Mouse (Mus musculus): Measurements from ENCODE around the gene Noto. TPM values are rescaled to one million over a fixed set of nuclear protein-coding genes. Genes with fewer than 3 reads are reported as not detected.

The Noto gene
- polyA plus RNA-seq, 1 experiment from 2014 or later: not detected

DNA sequence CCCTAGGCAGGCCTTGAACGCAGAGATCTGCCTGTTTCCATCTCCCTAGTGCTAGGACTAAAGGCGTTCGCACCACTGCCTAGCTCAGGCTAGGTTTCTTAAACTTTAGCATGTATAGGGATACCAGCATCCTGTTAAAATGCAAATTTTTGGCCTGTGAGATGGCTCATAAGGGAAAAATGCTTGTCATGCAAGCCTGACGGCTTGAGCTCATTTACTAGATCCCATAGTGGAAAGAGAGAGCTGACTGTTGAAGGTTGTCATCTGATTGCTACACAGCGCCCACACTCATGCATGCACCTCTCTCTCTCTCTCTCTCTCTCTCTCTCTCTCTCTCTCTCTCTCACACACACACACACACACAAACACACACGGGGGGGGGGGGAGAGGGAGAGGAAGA is 12.9 kb downstream of the Noto start:
- no peak for ATAC-seq
- H3K27me3 ChIP-seq (replicated peaks; ENCODE audit: control insufficient read depth, insufficient read depth, low read length): no peaks in the 10 kb centered on the region
- H3K27ac ChIP-seq (ENCODE audit: low read depth, low read length): no peak overlapping the region
- H3K36me3 ChIP-seq (ENCODE audit: control insufficient read depth, insufficient read depth): peaks cover 33% of the 10 kb centered on the region
- no peak overlapping the region for H3K4me2 ChIP-seq (replicated peaks; ENCODE audit: low read depth)
- no peaks in the 10 kb centered on the region for H3K9me3 ChIP-seq (ENCODE audit: control insufficient read depth)
- TF ChIP-seq CTCF (IDR thresholded peaks at IDR 0.05; ENCODE audit: low read depth): no peak
- 90% methylated on average over 5 of the region's 6 CpGs for WGBS
- H3K4me3 ChIP-seq (ENCODE audit: low read depth, low read length): no peak overlapping the region
- H3K4me1 ChIP-seq (replicated peaks; ENCODE audit: control insufficient read depth, insufficient read depth, low read length): no peaks in the 10 kb centered on the region
- H3K9ac ChIP-seq (ENCODE audit: low read depth, low read length): no peak overlapping the region

- H3K4me3 ChIP-seq (ENCODE audit: low read depth, low read length): no peak overlapping the region
- no peak for TF ChIP-seq CTCF (IDR thresholded peaks at IDR 0.05; ENCODE audit: low read depth)
- no peak overlapping the region for H3K9ac ChIP-seq (ENCODE audit: low read depth, low read length)
- WGBS: 97% methylated on average over 4 of the region's 4 CpGs
- H3K27me3 ChIP-seq (replicated peaks; ENCODE audit: control insufficient read depth, insufficient read depth, low read length): no peaks in the 10 kb centered on the region
- no peak for ATAC-seq
- H3K4me2 ChIP-seq (replicated peaks; ENCODE audit: low read depth): no peak overlapping the region
- H3K9me3 ChIP-seq (ENCODE audit: control insufficient read depth): no peaks in the 10 kb centered on the region
- no peaks in the 10 kb centered on the region for H3K4me1 ChIP-seq (replicated peaks; ENCODE audit: control insufficient read depth, insufficient read depth, low read length)
- no peak overlapping the region for H3K27ac ChIP-seq (ENCODE audit: low read depth, low read length)
- H3K36me3 ChIP-seq (ENCODE audit: control insufficient read depth, insufficient read depth): peaks cover 55% of the 10 kb centered on the region
These were observed 17.5 kb downstream of the Noto start for GRCm38 (mm10) chr6:85441142-85441541.

DNA sequence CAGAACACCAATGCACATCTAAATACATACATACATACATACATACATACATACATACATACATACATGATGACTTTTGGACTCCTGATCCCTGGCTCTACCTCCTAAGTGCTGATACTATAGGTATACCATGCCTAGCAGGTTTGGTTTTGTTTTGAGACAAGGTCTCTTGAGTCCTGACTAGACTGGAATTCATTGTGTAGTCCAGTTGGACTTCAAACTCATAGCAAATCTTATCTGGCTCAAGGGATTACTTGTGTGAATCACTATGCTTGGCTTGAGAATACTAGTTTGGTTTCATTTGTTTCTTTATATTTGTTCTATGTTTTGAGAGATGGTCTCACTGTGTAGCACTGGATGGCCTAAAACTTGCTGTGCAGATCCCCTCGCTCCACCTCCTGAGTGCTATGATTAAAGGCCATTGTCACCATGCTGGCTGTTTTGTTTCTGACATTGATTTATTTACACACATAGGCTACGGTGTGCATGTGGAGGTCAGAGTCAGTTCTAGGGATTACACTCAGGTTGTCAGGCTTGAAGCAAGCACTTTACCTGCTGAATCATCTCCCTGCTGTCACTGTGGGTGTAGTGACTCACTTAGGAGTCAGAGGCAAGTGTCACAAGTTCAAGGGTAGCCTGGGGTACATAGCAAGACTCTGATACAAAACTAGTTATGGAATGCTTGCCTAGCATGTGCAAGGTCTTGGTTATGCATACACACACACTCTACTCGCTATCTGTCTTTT is 20.0 kb downstream of the Noto start:
- 73% methylated on average over 3 of the region's 3 CpGs for WGBS
- H3K27me3 ChIP-seq (replicated peaks; ENCODE audit: control insufficient read depth, insufficient read depth, low read length): no peaks in the 10 kb centered on the region
- H3K27ac ChIP-seq (ENCODE audit: low read depth, low read length): peak overlapping the region; percentile 62
- H3K4me2 ChIP-seq (replicated peaks; ENCODE audit: low read depth): no peak overlapping the region
- H3K4me3 ChIP-seq (ENCODE audit: low read depth, low read length): no peak overlapping the region
- H3K36me3 ChIP-seq (ENCODE audit: control insufficient read depth, insufficient read depth): peaks cover 54% of the 10 kb centered on the region
- TF ChIP-seq CTCF (IDR thresholded peaks at IDR 0.05; ENCODE audit: low read depth): no peak
- H3K9ac ChIP-seq (ENCODE audit: low read depth, low read length): no peak overlapping the region
- H3K4me1 ChIP-seq (replicated peaks; ENCODE audit: control insufficient read depth, insufficient read depth, low read length): no peaks in the 10 kb centered on the region
- no peaks in the 10 kb centered on the region for H3K9me3 ChIP-seq (ENCODE audit: control insufficient read depth)
- ATAC-seq: peak; percentile 77

- TF ChIP-seq CTCF (IDR thresholded peaks at IDR 0.05; ENCODE audit: low read depth): no peak
- Histone ChIP-seq H3K9me3 (ENCODE audit: control insufficient read depth) (no peaks in the 10 kb centered on the region), H3K4me2 (replicated peaks; ENCODE audit: low read depth) (no peak overlapping the region), H3K36me3 (ENCODE audit: control insufficient read depth, insufficient read depth) (peaks cover 47% of the 10 kb centered on the region), H3K27ac (ENCODE audit: low read depth, low read length) (peak overlapping the region; percentile 62), H3K4me1 (replicated peaks; ENCODE audit: control insufficient read depth, insufficient read depth, low read length) (no peaks in the 10 kb centered on the region), H3K9ac (ENCODE audit: low read depth, low read length) (no peak overlapping the region), H3K27me3 (replicated peaks; ENCODE audit: control insufficient read depth, insufficient read depth, low read length) (no peaks in the 10 kb centered on the region), H3K4me3 (ENCODE audit: low read depth, low read length) (no peak overlapping the region)
- WGBS: 88% methylated on average over 8 of the region's 8 CpGs
- no peak for ATAC-seq
These were observed 20.7 kb downstream of the Noto start for GRCm38 (mm10) chr6:85444266-85444965.

GRCm38 (mm10) chr6:85445286-85445685 is 21.6 kb downstream of the Noto start:
- no peaks in the 10 kb centered on the region for H3K27me3 ChIP-seq (replicated peaks; ENCODE audit: control insufficient read depth, insufficient read depth, low read length)
- no peak for TF ChIP-seq CTCF (IDR thresholded peaks at IDR 0.05; ENCODE audit: low read depth)
- no peak overlapping the region for H3K9ac ChIP-seq (ENCODE audit: low read depth, low read length)
- H3K4me2 ChIP-seq (replicated peaks; ENCODE audit: low read depth): no peak overlapping the region
- H3K9me3 ChIP-seq (ENCODE audit: control insufficient read depth): no peaks in the 10 kb centered on the region
- H3K36me3 ChIP-seq (ENCODE audit: control insufficient read depth, insufficient read depth): peaks cover 39% of the 10 kb centered on the region
- ATAC-seq: no peak
- no peak overlapping the region for H3K4me3 ChIP-seq (ENCODE audit: low read depth, low read length)
- WGBS: 79% methylated on average over 5 of the region's 5 CpGs
- H3K27ac ChIP-seq (ENCODE audit: low read depth, low read length): no peak overlapping the region
- no peaks in the 10 kb centered on the region for H3K4me1 ChIP-seq (replicated peaks; ENCODE audit: control insufficient read depth, insufficient read depth, low read length)

- Histone ChIP-seq H3K4me2 (replicated peaks; ENCODE audit: low read depth) (no peak overlapping the region), H3K9ac (ENCODE audit: low read depth, low read length) (no peak overlapping the region), H3K9me3 (ENCODE audit: control insufficient read depth) (no peaks in the 10 kb centered on the region), H3K27me3 (replicated peaks; ENCODE audit: control insufficient read depth, insufficient read depth, low read length) (no peaks in the 10 kb centered on the region), H3K4me3 (ENCODE audit: low read depth, low read length) (no peak overlapping the region), H3K36me3 (ENCODE audit: control insufficient read depth, insufficient read depth) (peaks cover 27% of the 10 kb centered on the region), H3K4me1 (replicated peaks; ENCODE audit: control insufficient read depth, insufficient read depth, low read length) (no peaks in the 10 kb centered on the region), H3K27ac (ENCODE audit: low read depth, low read length) (no peak overlapping the region)
- TF ChIP-seq CTCF (IDR thresholded peaks at IDR 0.05; ENCODE audit: low read depth): no peak
- 85% methylated on average over 6 of the region's 6 CpGs for WGBS
- ATAC-seq: no peak
These were observed 23.7 kb downstream of the Noto start for GRCm38 (mm10) chr6:85447351-85447750.

Measured in intestine, postnatal 0 days (tissue).